Comparison of ENCODE assay signal across 16 mouse cellular contexts in genomic region chr1:156066133-156066532, GRCm38 (mm10). TPM values are rescaled to one million over a fixed set of nuclear protein-coding genes. Genes with fewer than 3 reads are reported as not detected.
DNase-seq lines count a peak whose midpoint lies in the region; ATAC-seq and TF ChIP-seq lines count a peak whose summit lies in the region.
"Had no signal": no experiment of that assay in that cellular context is flagged by ENCODE, and none has a peak within 500 bp of the region (broad histone marks: within the 10 kb centered on the region; RNA-seq: fewer than 3 reads in every experiment).

No protein-coding gene starts in this region.

- H3K4me3 ChIP-seq in heart, postnatal 0 days (ENCODE audit: low read depth, low read length), result no peak overlapping the region
- H3K4me3 ChIP-seq: forebrain, embryonic 15.5 days; limb, embryonic 15.5 days; midbrain, embryonic 13.5 days; myocyte had no signal

- no peaks in the 10 kb centered on the region for H3K9me3 ChIP-seq in heart, postnatal 0 days (replicated peaks; ENCODE audit: control insufficient read depth, low read length)
- H3K9me3 ChIP-seq: forebrain, embryonic 15.5 days; limb, embryonic 15.5 days; midbrain, embryonic 13.5 days had no signal

- no peak overlapping the region for H3K9ac ChIP-seq in heart, postnatal 0 days (replicated peaks; ENCODE audit: low read depth, low read length)
- H3K9ac ChIP-seq: forebrain, embryonic 15.5 days; limb, embryonic 15.5 days; midbrain, embryonic 13.5 days had no signal

- TF ChIP-seq EP300 in heart, postnatal 0 days (IDR thresholded peaks at IDR 0.05; ENCODE audit: low read depth), result no peak

- no peaks in the 10 kb centered on the region for H3K4me1 ChIP-seq in heart, postnatal 0 days (ENCODE audit: control insufficient read depth, insufficient read depth)
- H3K4me1 ChIP-seq: forebrain, embryonic 15.5 days; limb, embryonic 15.5 days; midbrain, embryonic 13.5 days had no signal

- no peak overlapping the region for H3K4me2 ChIP-seq in heart, postnatal 0 days (ENCODE audit: low read depth, low read length)
- H3K4me2 ChIP-seq: forebrain, embryonic 15.5 days; limb, embryonic 15.5 days; midbrain, embryonic 13.5 days had no signal

- TF ChIP-seq CTCF in heart, postnatal 0 days (IDR thresholded peaks at IDR 0.05; ENCODE audit: low read depth), result no peak

- peaks cover 53% of the 10 kb centered on the region for H3K36me3 ChIP-seq in heart, postnatal 0 days (replicated peaks; ENCODE audit: control insufficient read depth, insufficient read depth, low read length)

- no peaks in the 10 kb centered on the region for H3K27me3 ChIP-seq in heart, postnatal 0 days (ENCODE audit: control insufficient read depth, insufficient read depth, low read length)
- H3K27me3 ChIP-seq: CH12.LX; forebrain, embryonic 15.5 days; limb, embryonic 15.5 days; midbrain, embryonic 13.5 days had no signal

- 63% methylated on average over 3 of the region's 3 CpGs for WGBS in heart, postnatal 0 days

- peak; percentile 56 for DNase-seq in adrenal gland, adult 2 months
- no peak for DNase-seq in adrenal gland, postnatal 25 days
- no peak for DNase-seq in heart, postnatal 0 days (ENCODE audit: low spot score)
- DNase-seq in heart, postnatal 25 days (ENCODE audit: low spot score), result no peak
- DNase-seq in retina, postnatal 1 day, result no peak
- no peak for DNase-seq in urinary bladder, adult 18-20 months (ENCODE audit: low spot score in 2 of 2)
- DNase-seq: cerebellum, postnatal 14 days; lung, adult 18-20 months; lung, postnatal 4 days had no signal

- no peak for ATAC-seq in heart, postnatal 0 days (ENCODE audit: insufficient read depth, low read depth)
- peak; percentile 82 for ATAC-seq in common myeloid progenitor, adult 5-6 weeks (replicated peaks; ENCODE audit: low read depth, poor library complexity, severe bottlenecking)
- ATAC-seq in monocyte, adult 5-6 weeks (replicated peaks; ENCODE audit: insufficient number of reproducible peaks, low FRiP score, low TSS enrichment, poor library complexity, severe bottlenecking), result 0 out of 2 replicates have a peak, but pooled peaks have one; percentile 42
- ATAC-seq: forebrain, embryonic 15.5 days; midbrain, embryonic 13.5 days had no signal

- intact Hi-C loops in heart, postnatal 25 days (cut with DNase I), result no loop called here

- peak overlapping the region; percentile 59 for H3K27ac ChIP-seq in heart, postnatal 0 days (ENCODE audit: low read depth)
- H3K27ac ChIP-seq: forebrain, embryonic 15.5 days; limb, embryonic 15.5 days; midbrain, embryonic 13.5 days had no signal

RNA-seq across cellular contexts. Expression of gene Tor1aip1, which starts 29.9 kb away (rescaled TPM):
- total RNA-seq in adrenal gland, adult 2 months (2021), result 100 to 1,000 TPM in 1 of 2 experiments, 10 to 100 TPM in 1; 85.6 to 141 TPM
- polyA plus RNA-seq in adrenal gland, adult 2 months (2012; rRNA removed), result 75.3 and 88.5 TPM in 2 replicates
- total RNA-seq in adrenal gland, postnatal 25 days (2021), result 116 and 125 TPM in 2 replicates
- total RNA-seq in heart, postnatal 0 days (2014; rRNA removed; ENCODE audit: low replicate concordance), result 58.4 and 103 TPM in 2 replicates
- 47.5 and 52.3 TPM in 2 replicates for polyA plus RNA-seq in heart, postnatal 0 days (2015; fragmentation: Nextera tagmentation; extraction: Ambion mirVana)
- total RNA-seq in heart, postnatal 25 days (2021), result 10 to 100 TPM; 73.0 to 76.3 TPM
- total RNA-seq in common myeloid progenitor, adult 5-6 weeks (2017), result 31.1 and 54.0 TPM in 2 replicates
- 86.4 to 108 TPM (median 91.2 TPM) in 3 replicates for total RNA-seq in monocyte, adult 5-6 weeks (2017)

RNA-seq across cellular contexts. Expression of gene Tor1aip2, which starts 30.9 kb away (rescaled TPM):
- 100 to 1,000 TPM in 1 of 2 experiments, 10 to 100 TPM in 1; 98.7 to 163 TPM for total RNA-seq in adrenal gland, adult 2 months (2021)
- 44.6 and 52.6 TPM in 2 replicates for polyA plus RNA-seq in adrenal gland, adult 2 months (2012; rRNA removed)
- 144 and 148 TPM in 2 replicates for total RNA-seq in adrenal gland, postnatal 25 days (2021)
- 77.1 and 123 TPM in 2 replicates for total RNA-seq in heart, postnatal 0 days (2014; rRNA removed; ENCODE audit: low replicate concordance)
- 49.0 and 52.4 TPM in 2 replicates for polyA plus RNA-seq in heart, postnatal 0 days (2015; fragmentation: Nextera tagmentation; extraction: Ambion mirVana)
- 10 to 100 TPM; 40.3 to 54.7 TPM for total RNA-seq in heart, postnatal 25 days (2021)
- total RNA-seq in common myeloid progenitor, adult 5-6 weeks (2017), result 61.8 and 76.6 TPM in 2 replicates
- 43.7 to 58.5 TPM (median 52.0 TPM) in 3 replicates for total RNA-seq in monocyte, adult 5-6 weeks (2017)
